Mouse (Mus musculus) CH12.LX (cell line): ENCODE measurements around the gene Klrb1f. TPM values are rescaled to one million over a fixed set of nuclear protein-coding genes. Genes with fewer than 3 reads are reported as not detected.
"Not testable (repeated sequence)": the region's sequence is repeated elsewhere in the genome, so short reads cannot be mapped to it uniquely, and the experiment has no call there.

Experiments used
- DNase-seq: peaks from one replicate; pipeline ENCODE4 v3.0.0-alpha.2; 2013; ENCODE audit errors: extremely low read depth
- H3K27ac ChIP-seq: 2 replicates; pipeline ENCODE4 v1.5.1; 2012; ENCODE audit warnings: low read depth, mild to moderate bottlenecking, control low read depth, moderate library complexity; ENCODE audit not compliant: insufficient read depth
- H3K27me3 ChIP-seq: replicated peaks from 2 replicates; pipeline ENCODE3; 2012; ENCODE audit warnings: inconsistent platforms
- H3K36me3 ChIP-seq, 2 experiments: replicated peaks in 1 of 2; 2 replicates each; pipeline versions ENCODE3 to v1.6.1; 2012; ENCODE audit warnings: inconsistent platforms in 1 of 2, low read length in 1 of 2, mild to moderate bottlenecking in 1 of 2, mixed read lengths in 1 of 2, moderate library complexity in 1 of 2; ENCODE audit not compliant: control insufficient read depth in 1 of 2, insufficient read depth in 1 of 2
- H3K4me1 ChIP-seq, 2 experiments: 2 replicates each; pipeline ENCODE4 v1.6.1; 2012; ENCODE audit warnings: inconsistent platforms in 1 of 2, moderate library complexity in 1 of 2; ENCODE audit not compliant: insufficient read depth in 2 of 2, control insufficient read depth in 1 of 2
- H3K4me2 ChIP-seq: 2 replicates; pipeline ENCODE4 v1.6.1; 2012; ENCODE audit warnings: low read depth, mild to moderate bottlenecking, control low read depth; ENCODE audit not compliant: poor library complexity, insufficient read depth, severe bottlenecking
- H3K4me3 ChIP-seq, 3 experiments: fragments of 150-350 bp in 1 of 3; sonication (generic) in 1 of 3; replicated peaks in 1 of 3; 2 replicates each; pipeline versions ENCODE3 to v1.5.1; 2011 to 2012; ENCODE audit warnings: low read depth in 2 of 3, low read length in 2 of 3, mild to moderate bottlenecking in 2 of 3, moderate library complexity in 2 of 3, control low read depth in 1 of 3, improper control_type of control experiment in 1 of 3, inconsistent platforms in 1 of 3, mixed read lengths in 1 of 3; ENCODE audit not compliant: poor library complexity in 1 of 3
- H3K79me2 ChIP-seq: replicated peaks from 2 replicates; pipeline ENCODE4 v1.6.1; 2012; ENCODE audit warnings: mild to moderate bottlenecking, moderate library complexity; ENCODE audit not compliant: control insufficient read depth, poor library complexity, insufficient read depth, severe bottlenecking; ENCODE audit errors: extremely low read depth
- H3K9ac ChIP-seq: 2 replicates; pipeline ENCODE4 v1.6.1; 2012; ENCODE audit warnings: low read depth, mild to moderate bottlenecking, control low read depth, moderate library complexity; ENCODE audit not compliant: insufficient read depth
- H3K9me3 ChIP-seq: replicated peaks from 2 replicates; pipeline ENCODE3; 2012; ENCODE audit warnings: low read length, inconsistent platforms, mixed read lengths
- EP300 ChIP-seq: IDR thresholded peaks from 2 replicates; pipeline ENCODE4 v1.6.1; 2011; ENCODE audit warnings: low read length, improper control_type of control experiment
- IRF4 ChIP-seq: IDR thresholded peaks from 2 replicates; pipeline ENCODE4 v1.6.1; 2014; ENCODE audit warnings: low read depth, mild to moderate bottlenecking, inconsistent platforms, low read length, improper control_type of control experiment
- KAT2A ChIP-seq: IDR thresholded peaks from 2 replicates; pipeline ENCODE4 v1.6.1; 2012; ENCODE audit warnings: low read length, improper control_type of control experiment, inconsistent platforms; ENCODE audit not compliant: insufficient replicate concordance
- MAZ ChIP-seq: IDR thresholded peaks from 2 replicates; pipeline ENCODE4 v1.6.1; 2012; ENCODE audit warnings: low read depth, mild to moderate bottlenecking, inconsistent platforms, low read length, improper control_type of control experiment, moderate library complexity
- MYC ChIP-seq: IDR thresholded peaks from 2 replicates; pipeline ENCODE4 v1.6.1; 2011; ENCODE audit warnings: low read depth, mild to moderate bottlenecking, improper control_type of control experiment, low read length
- POLR2AphosphoS2 ChIP-seq: IDR thresholded peaks from 2 replicates; pipeline ENCODE4 v1.6.1; 2011; ENCODE audit warnings: low read depth, low read length, improper control_type of control experiment
- RAD21 ChIP-seq: IDR thresholded peaks from 2 replicates; pipeline ENCODE4 v1.6.1; 2011; ENCODE audit warnings: low read depth, mild to moderate bottlenecking, low read length, improper control_type of control experiment, moderate library complexity
- TBP ChIP-seq: conservative IDR thresholded peaks from 2 replicates; pipeline ENCODE4 v1.6.1; 2011; ENCODE audit warnings: low read depth, low read length, improper control_type of control experiment
- USF2 ChIP-seq: conservative IDR thresholded peaks from 2 replicates; pipeline ENCODE4 v1.6.1; 2011; ENCODE audit warnings: low read depth, low read length, improper control_type of control experiment
- dilution Hi-C: fragments of 300-500 bp; cut with MboI; formaldehyde crosslinking; loops from 2 replicates; pipeline ENCODE4 v1.14.3; 2020; ENCODE audit warnings: low sequenced_read_pairs; ENCODE audit not compliant: extremely low pct_unique_long_range_greater_than_20kb, extremely low pct_ligation_motif_present
- in situ Hi-C: fragments of 300-500 bp; cut with MboI; formaldehyde crosslinking; loops from 3 replicates; pipeline ENCODE4 v1.14.3; 2019; ENCODE audit warnings: low sequenced_read_pairs, low pct_ligation_motif_present, low pct_unique_long_range_greater_than_20kb, mixed read lengths
- polyA plus RNA-seq: library from polyadenylated mRNA; unstranded; fragments of >175 nt; gene quantifications from 2 replicates; pipeline ENCODE4 v1.2.1, GENCODE M21; 2012; ENCODE audit warnings: low read depth; ENCODE audit not compliant: insufficient read length
- total RNA-seq, 2 experiments: library from RNA; depleted of rRNA; stranded (reverse); fragments of 300-350 nt in 1 of 2; fragments of >200 nt in 1 of 2; gene quantifications; 2 replicates each; pipeline ENCODE4 v1.2.3; 2012 to 2014

Klrb1f gene
- total and polyA plus RNA-seq, 3 experiments, result 0.21 to 0.68 (median 0.23) TPM

GRCm38 (mm10) chr6:129097929-129098328, 52.2 kb downstream of the Klrb1f start:
- H3K27ac ChIP-seq, result no peak overlapping the region
- no peaks in the 10 kb centered on the region for H3K36me3 ChIP-seq
- H3K79me2 ChIP-seq, result no peaks in the 10 kb centered on the region
- H3K9me3 ChIP-seq, result no peaks in the 10 kb centered on the region
- DNase-seq, result peak; percentile 5
- no peaks in the 10 kb centered on the region for H3K27me3 ChIP-seq
- H3K9ac ChIP-seq, result no peak overlapping the region
- H3K4me2 ChIP-seq, result no peak overlapping the region
- in situ Hi-C loops, result no loop called here
- TF ChIP-seq IRF4 (peak; percentile 23; the same call in 1 of the 2 replicates), POLR2AphosphoS2 (no peak), EP300 (peak; percentile 60; the same call in 1 of the 2 replicates), USF2 (no peak)
- H3K4me3 ChIP-seq, result no peak overlapping the region
- peaks cover 3 to 10% of the 10 kb centered on the region in 2 experiments; a peak in 2 of 4 replicates for H3K4me1 ChIP-seq
- dilution Hi-C loops, result no loop called here

- dilution Hi-C loops, H3K4me2 ChIP-seq, H3K4me3 ChIP-seq, H3K9me3 ChIP-seq, H3K27me3 ChIP-seq, H3K79me2 ChIP-seq, DNase-seq, H3K27ac ChIP-seq, H3K36me3 ChIP-seq, in situ Hi-C loops, H3K9ac ChIP-seq: not testable (repeated sequence)
- peaks cover 3 to 10% of the 10 kb centered on the region in 2 experiments; a peak in 2 of 4 replicates for H3K4me1 ChIP-seq
Measured at GRCm38 (mm10) chr6:129100794-129101193, 55.1 kb downstream of the Klrb1f start, which contains the start of gene Clec2e. TSS of gene Clec2e (minus strand) at chr6:129100913.

GRCm38 (mm10) chr6:129101604-129102003, 55.9 kb downstream of the Klrb1f start:
- dilution Hi-C loops, result no loop called here
- no peak for DNase-seq

GRCm38 (mm10) chr6:129102858-129103555, 57.3 kb downstream of the Klrb1f start:
- dilution Hi-C loops (no loop called here), in situ Hi-C loops (no loop called here)
- no peak for DNase-seq
- Histone ChIP-seq H3K9me3 (no peaks in the 10 kb centered on the region), H3K9ac (no peak overlapping the region), H3K4me1 (peaks cover 2 to 9% of the 10 kb centered on the region in 2 experiments; a peak in 2 of 4 replicates), H3K4me2 (no peak overlapping the region), H3K79me2 (no peaks in the 10 kb centered on the region), H3K27me3 (no peaks in the 10 kb centered on the region), H3K27ac (no peak overlapping the region), H3K4me3 (no peak overlapping the region), H3K36me3 (no peaks in the 10 kb centered on the region)
- no peak for TF ChIP-seq MAZ
- TF ChIP-seq EP300, result no peak
- TF ChIP-seq RAD21, result no peak
- TF ChIP-seq MYC, result no peak
- TF ChIP-seq TBP, result no peak
- no peak for TF ChIP-seq KAT2A

More at GRCm38 (mm10) chr6:129101604-129102003, 55.9 kb downstream of the Klrb1f start:
- in situ Hi-C loops, result no loop called here
- Histone ChIP-seq H3K36me3 (no peaks in the 10 kb centered on the region), H3K4me1 (peaks cover 3 to 10% of the 10 kb centered on the region in 2 experiments; a peak in 2 of 4 replicates), H3K9me3 (no peaks in the 10 kb centered on the region), H3K4me3 (no peak overlapping the region), H3K79me2 (no peaks in the 10 kb centered on the region), H3K27ac (no peak overlapping the region), H3K4me2 (no peak overlapping the region), H3K9ac (no peak overlapping the region), H3K27me3 (no peaks in the 10 kb centered on the region)
- TF ChIP-seq KAT2A, result no peak
